8 mouse cellular contexts compared by ENCODE assay signal in the genomic region with DNA sequence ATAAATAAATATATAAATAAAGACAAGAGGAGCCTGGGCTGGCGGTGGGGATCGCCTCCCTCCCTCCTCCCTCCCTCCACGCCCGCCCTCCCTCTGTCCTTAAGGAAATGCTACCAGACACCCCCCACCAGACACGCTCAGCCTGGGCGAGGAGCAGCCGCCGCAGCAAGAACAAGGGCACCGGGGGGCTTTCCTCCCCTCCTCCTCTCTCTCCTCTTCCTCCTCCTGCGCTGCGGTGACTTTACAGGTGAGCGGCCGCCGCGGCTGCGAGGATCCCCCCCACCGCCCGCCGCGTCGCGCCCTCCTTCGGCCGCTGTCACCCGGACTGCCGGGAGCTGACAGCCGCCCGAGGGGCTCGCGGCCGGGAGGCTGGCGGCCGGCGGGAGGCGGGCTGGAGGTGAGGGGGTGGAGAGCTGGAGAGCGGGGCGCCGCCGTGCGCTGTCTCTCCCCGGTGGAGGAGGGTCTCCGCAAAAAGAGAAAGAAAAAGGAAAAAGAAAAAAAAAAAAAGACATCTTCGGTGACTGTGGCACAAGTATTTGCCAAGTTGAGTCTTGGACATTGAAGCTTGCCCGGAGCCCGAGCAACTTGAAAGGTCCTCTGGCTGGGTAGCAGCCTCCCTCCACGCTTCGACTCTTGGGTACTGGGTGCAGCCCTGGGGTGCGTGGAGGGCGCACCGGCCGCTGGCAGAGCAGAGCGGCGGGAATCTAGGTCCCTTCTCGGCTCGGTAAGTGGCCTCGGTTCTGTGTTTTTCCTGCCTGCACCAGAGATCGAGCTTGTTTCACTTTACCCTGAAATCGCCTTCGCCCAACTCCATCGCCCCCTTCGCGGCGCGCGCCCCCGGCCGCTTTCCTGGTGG. TPM values are rescaled to one million over a fixed set of nuclear protein-coding genes. Genes with fewer than 3 reads are reported as not detected.
DNase-seq lines count a peak whose midpoint lies in the region; ATAC-seq and TF ChIP-seq lines count a peak whose summit lies in the region.

TSS of gene Hivep2 (plus strand) at position 102 of the 856 bp plus-strand sequence.

- H3K9ac ChIP-seq in limb, embryonic 13.5 days = peak within 1 kb of the TSS; percentile 83

- no peaks in the 10 kb centered on the region for H3K27me3 ChIP-seq in kidney, adult 2 months (replicated peaks; ENCODE audit: control insufficient read depth, insufficient read depth, low read length)
- H3K27me3 ChIP-seq in limb, embryonic 13.5 days = peaks cover 35% of the 10 kb centered on the region
- H3K27me3 ChIP-seq in myocyte (ENCODE audit: control insufficient read depth, insufficient read depth, insufficient read length) = no peaks in the 10 kb centered on the region
- no peaks in the 10 kb centered on the region for H3K27me3 ChIP-seq in testis, adult 2 months (ENCODE audit: control insufficient read depth, insufficient read depth, low read length)

- WGBS in kidney, adult 2 months = under 1% methylated on average over 67 of the region's 67 CpGs
- under 1% methylated on average over 65 of the region's 67 CpGs for WGBS in limb, embryonic 13.5 days

- no peaks in the 10 kb centered on the region for H3K9me3 ChIP-seq in limb, embryonic 13.5 days

- peaks cover 27% of the 10 kb centered on the region for H3K79me2 ChIP-seq in myocyte (ENCODE audit: control insufficient read depth, insufficient read depth)

- H3K4me1 ChIP-seq in kidney, adult 2 months (ENCODE audit: control insufficient read depth, insufficient read depth, low read length) = no peaks in the 10 kb centered on the region; the same call in 1 of the 2 replicates
- peaks cover 15% of the 10 kb centered on the region for H3K4me1 ChIP-seq in limb, embryonic 13.5 days
- H3K4me1 ChIP-seq in testis, adult 2 months (ENCODE audit: control insufficient read depth, insufficient read depth, low read length) = peaks cover 17% of the 10 kb centered on the region

- ATAC-seq in limb, embryonic 13.5 days (ENCODE audit: low FRiP score, low read depth) = peak; percentile 45

- peak within 1 kb of the TSS; percentile 61 for H3K4me3 ChIP-seq in kidney, adult 2 months (ENCODE audit: insufficient read depth, low read depth, low read length)
- peak within 1 kb of the TSS; percentile 66 for H3K4me3 ChIP-seq in limb, embryonic 13.5 days
- H3K4me3 ChIP-seq in myocyte = peak within 1 kb of the TSS; percentile 91
- peak within 1 kb of the TSS; percentile 75 for H3K4me3 ChIP-seq in testis, adult 2 months (ENCODE audit: control insufficient read depth, low read depth, low read length)

- no peak for TF ChIP-seq CTCF in kidney, adult 2 months (conservative IDR thresholded peaks at IDR 0.05; ENCODE audit: insufficient read depth, insufficient read length, low read depth, low read length)
- TF ChIP-seq CTCF in testis, adult 2 months (IDR thresholded peaks at IDR 0.05; ENCODE audit: control insufficient read depth, insufficient read depth, insufficient replicate concordance, low read depth, low read length) = no peak

- peak within 1 kb of the TSS; percentile 26 for H3ac ChIP-seq in myocyte (ENCODE audit: control insufficient read depth, insufficient read length)

- no peak for TF ChIP-seq POLR2A in kidney, adult 2 months (IDR thresholded peaks at IDR 0.05; ENCODE audit: low read depth, low read length)
- TF ChIP-seq POLR2A in myocyte (IDR thresholded peaks at IDR 0.05; ENCODE audit: insufficient read length, low read depth) = peak; percentile 60
- TF ChIP-seq POLR2A in testis, adult 2 months (IDR thresholded peaks at IDR 0.05; ENCODE audit: control insufficient read depth, low read depth, low read length) = no peak

- H3K4me2 ChIP-seq in limb, embryonic 13.5 days (replicated peaks) = peak within 1 kb of the TSS; percentile 100
- peak within 1 kb of the TSS; percentile 92 for H3K4me2 ChIP-seq in myocyte (ENCODE audit: low read depth)

- H3K27ac ChIP-seq in kidney, adult 2 months (ENCODE audit: insufficient read depth, low read depth, low read length) = peak within 1 kb of the TSS; percentile 99
- H3K27ac ChIP-seq in limb, embryonic 13.5 days = peak within 1 kb of the TSS; percentile 93
- peak within 1 kb of the TSS; percentile 63 for H3K27ac ChIP-seq in testis, adult 2 months (ENCODE audit: control insufficient read depth, insufficient read depth, low read depth, low read length)

- H3K36me3 ChIP-seq in kidney, adult 2 months (ENCODE audit: control insufficient read depth, insufficient read depth, low read length) = no peaks in the 10 kb centered on the region
- no peaks in the 10 kb centered on the region for H3K36me3 ChIP-seq in limb, embryonic 13.5 days
- no peaks in the 10 kb centered on the region for H3K36me3 ChIP-seq in myocyte (ENCODE audit: control insufficient read depth, insufficient read depth)
- no peaks in the 10 kb centered on the region for H3K36me3 ChIP-seq in testis, adult 2 months (ENCODE audit: control insufficient read depth, insufficient read depth, low read length)

- DNase-seq in retina, embryonic 14.5 days (ENCODE audit: low spot score) = peak; percentile 73
- DNase-seq in retina, postnatal 1 day = no peak
- peak; percentile 70 for DNase-seq in embryo, embryonic 11 days
- peak; percentile 63 to 75 for DNase-seq in heart, adult 18-20 months
- peak; percentile 67 for DNase-seq in kidney, adult 2 months

TF ChIP-seq in myocyte, 11 proteins besides CTCF, POLR2A, EP300 and RAD21:
- TF ChIP-seq CEBPB (IDR thresholded peaks at IDR 0.05; ENCODE audit: insufficient read depth, poor library complexity, severe bottlenecking) = no peak
- no peak for TF ChIP-seq E2F4 (IDR thresholded peaks at IDR 0.05; ENCODE audit: insufficient read depth)
- TF ChIP-seq TCF12 (IDR thresholded peaks at IDR 0.05; ENCODE audit: insufficient read depth, poor library complexity, severe bottlenecking) = no peak
- no peak for TF ChIP-seq USF1 (IDR thresholded peaks at IDR 0.05; ENCODE audit: low read depth)
- no peak for TF ChIP-seq SRF (IDR thresholded peaks at IDR 0.05; ENCODE audit: control insufficient read depth, insufficient read length, low read depth)
- TF ChIP-seq POLR2AphosphoS2 (IDR thresholded peaks at IDR 0.05; ENCODE audit: insufficient read length, low read depth) = peak; percentile 4
- TF ChIP-seq MYOG (IDR thresholded peaks at IDR 0.05; ENCODE audit: control insufficient read depth in 1 of 3, insufficient read depth in 1 of 3, insufficient read length in 2 of 3, low read depth in 2 of 3) = peak in 1 of 3 experiments; percentile 32
- TF ChIP-seq MAX (IDR thresholded peaks at IDR 0.05; ENCODE audit: low read depth) = no peak
- TF ChIP-seq MYOD1 (IDR thresholded peaks at IDR 0.05; ENCODE audit: control insufficient read depth in 1 of 3, insufficient read length in 2 of 3, low read depth in 2 of 3) = peak in 1 of 3 experiments; percentile 17
- TF ChIP-seq TCF3 (IDR thresholded peaks at IDR 0.05; ENCODE audit: insufficient read length, low read depth) = no peak
- TF ChIP-seq REST (IDR thresholded peaks at IDR 0.05; ENCODE audit: insufficient read depth, insufficient read length) = no peak
TF ChIP-seq in myocyte: peak in this region for 3.

RNA-seq across cellular contexts. Expression of gene Hivep2, which starts in this region (rescaled TPM):
- 10 to 100 TPM; 18.4 to 18.8 TPM for total RNA-seq in heart, adult 18-20 months (2021)
- 4.9 and 5.1 TPM in 2 replicates for polyA plus RNA-seq in kidney, adult 2 months (2012; rRNA removed)
- polyA plus RNA-seq in limb, embryonic 13.5 days (2015; fragmentation: Nextera tagmentation; extraction: Ambion mirVana) = 5.5 and 6.5 TPM in 2 replicates
- polyA plus RNA-seq in myocyte (2012; fragmentation: generic; extraction: Trizol) = 9.6 TPM
- polyA plus RNA-seq in testis, adult 2 months (2012; rRNA removed) = 0.88 and 1.1 TPM in 2 replicates
